Mouse (Mus musculus): ENCODE measurements around the gene Ss18l2. TPM values are rescaled to one million over a fixed set of nuclear protein-coding genes. Genes with fewer than 3 reads are reported as not detected.
A peak's percentile ranks its signal among the peaks of the same experiment; 100 is the strongest.

Ss18l2 gene
- polyA plus RNA-seq, 1 experiment = 28.4 TPM

GRCm38 (mm10) chr9:121679549-121679948 lies 30.6 kb upstream of the Ss18l2 start:
- TF ChIP-seq POLR2A (IDR thresholded peaks at IDR 0.05; ENCODE audit: control insufficient read depth, extremely low read depth, insufficient read depth, low read length, poor library complexity) (no peak), CTCF (IDR thresholded peaks at IDR 0.05; ENCODE audit: borderline replicate concordance, control insufficient read depth, extremely low read depth, insufficient read depth, low read length, poor library complexity) (peak; percentile 91)
- Histone ChIP-seq H3K27me3 (ENCODE audit: control insufficient read depth, insufficient read depth, low read length) (no peaks in the 10 kb centered on the region), H3K4me1 (replicated peaks; ENCODE audit: control insufficient read depth, insufficient read depth, low read length) (peaks cover 69% of the 10 kb centered on the region), H3K4me3 (ENCODE audit: control insufficient read depth, insufficient read depth, low read length) (no peak overlapping the region), H3K36me3 (ENCODE audit: control insufficient read depth, insufficient read depth, low read length) (no peaks in the 10 kb centered on the region), H3K27ac (ENCODE audit: control insufficient read depth, insufficient read depth, low read length) (no peak overlapping the region)
- no peak for DNase-seq
- WGBS = 38% methylated on average over 6 of the region's 6 CpGs

- Histone ChIP-seq H3K4me3 (ENCODE audit: control insufficient read depth, insufficient read depth, low read length) (no peak overlapping the region), H3K4me1 (replicated peaks; ENCODE audit: control insufficient read depth, insufficient read depth, low read length) (peaks cover 68% of the 10 kb centered on the region), H3K27ac (ENCODE audit: control insufficient read depth, insufficient read depth, low read length) (peak overlapping the region; percentile 73), H3K36me3 (ENCODE audit: control insufficient read depth, insufficient read depth, low read length) (no peaks in the 10 kb centered on the region; the same call in 1 of the 2 replicates), H3K27me3 (ENCODE audit: control insufficient read depth, insufficient read depth, low read length) (no peaks in the 10 kb centered on the region)
- DNase-seq = peak; percentile 14
- no peak for TF ChIP-seq POLR2A (IDR thresholded peaks at IDR 0.05; ENCODE audit: control insufficient read depth, extremely low read depth, insufficient read depth, low read length, poor library complexity)
- no peak for TF ChIP-seq CTCF (IDR thresholded peaks at IDR 0.05; ENCODE audit: borderline replicate concordance, control insufficient read depth, extremely low read depth, insufficient read depth, low read length, poor library complexity)
- WGBS = 42% methylated on average over 8 of the region's 8 CpGs
These were observed 28.9 kb upstream of the Ss18l2 start for GRCm38 (mm10) chr9:121681191-121681590.

GRCm38 (mm10) chr9:121682037-121682680 lies 28.0 kb upstream of the Ss18l2 start:
- Histone ChIP-seq H3K27ac (ENCODE audit: control insufficient read depth, insufficient read depth, low read length) (peak overlapping the region; percentile 73), H3K27me3 (ENCODE audit: control insufficient read depth, insufficient read depth, low read length) (no peaks in the 10 kb centered on the region), H3K36me3 (ENCODE audit: control insufficient read depth, insufficient read depth, low read length) (no peaks in the 10 kb centered on the region; the same call in 1 of the 2 replicates), H3K4me1 (replicated peaks; ENCODE audit: control insufficient read depth, insufficient read depth, low read length) (peaks cover 59% of the 10 kb centered on the region), H3K4me3 (ENCODE audit: control insufficient read depth, insufficient read depth, low read length) (no peak overlapping the region)
- WGBS = 13% methylated on average over 18 of the region's 18 CpGs
- peak; percentile 47 for DNase-seq
- TF ChIP-seq CTCF (IDR thresholded peaks at IDR 0.05; ENCODE audit: borderline replicate concordance, control insufficient read depth, extremely low read depth, insufficient read depth, low read length, poor library complexity) (peak; percentile 6; the same call in 1 of the 2 replicates), POLR2A (IDR thresholded peaks at IDR 0.05; ENCODE audit: control insufficient read depth, extremely low read depth, insufficient read depth, low read length, poor library complexity) (no peak)

- H3K36me3 ChIP-seq (ENCODE audit: control insufficient read depth, insufficient read depth, low read length) = peaks cover 11% of the 10 kb centered on the region; the same call in 1 of the 2 replicates
- peaks cover 38% of the 10 kb centered on the region for H3K4me1 ChIP-seq (replicated peaks; ENCODE audit: control insufficient read depth, insufficient read depth, low read length)
- H3K4me3 ChIP-seq (ENCODE audit: control insufficient read depth, insufficient read depth, low read length) = no peak overlapping the region
- H3K27me3 ChIP-seq (ENCODE audit: control insufficient read depth, insufficient read depth, low read length) = no peaks in the 10 kb centered on the region
- TF ChIP-seq CTCF (IDR thresholded peaks at IDR 0.05; ENCODE audit: borderline replicate concordance, control insufficient read depth, extremely low read depth, insufficient read depth, low read length, poor library complexity) (no peak), POLR2A (IDR thresholded peaks at IDR 0.05; ENCODE audit: control insufficient read depth, extremely low read depth, insufficient read depth, low read length, poor library complexity) (no peak)
- 87% methylated on average over 7 of the region's 7 CpGs for whole genome bisulfite sequencing
- DNase-seq = no peak
- no peak overlapping the region for H3K27ac ChIP-seq (ENCODE audit: control insufficient read depth, insufficient read depth, low read length)
These were observed 25.4 kb upstream of the Ss18l2 start for GRCm38 (mm10) chr9:121684702-121685101.

- DNase-seq = no peak
- WGBS = 94% methylated on average over 15 of the region's 15 CpGs
- peaks cover 7% of the 10 kb centered on the region for H3K4me1 ChIP-seq (replicated peaks; ENCODE audit: control insufficient read depth, insufficient read depth, low read length)
- TF ChIP-seq POLR2A (IDR thresholded peaks at IDR 0.05; ENCODE audit: control insufficient read depth, extremely low read depth, insufficient read depth, low read length, poor library complexity) = no peak
- TF ChIP-seq CTCF (IDR thresholded peaks at IDR 0.05; ENCODE audit: borderline replicate concordance, control insufficient read depth, extremely low read depth, insufficient read depth, low read length, poor library complexity) = no peak
- H3K27ac ChIP-seq (ENCODE audit: control insufficient read depth, insufficient read depth, low read length) = no peak overlapping the region
- no peak overlapping the region for H3K4me3 ChIP-seq (ENCODE audit: control insufficient read depth, insufficient read depth, low read length)
- peaks cover 24% of the 10 kb centered on the region; the same call in 1 of the 2 replicates for H3K36me3 ChIP-seq (ENCODE audit: control insufficient read depth, insufficient read depth, low read length)
- no peaks in the 10 kb centered on the region for H3K27me3 ChIP-seq (ENCODE audit: control insufficient read depth, insufficient read depth, low read length)
These were observed 19.9 kb upstream of the Ss18l2 start for GRCm38 (mm10) chr9:121690200-121690651.

GRCm38 (mm10) chr9:121690734-121691133 lies 19.4 kb upstream of the Ss18l2 start:
- no peak for DNase-seq
- Histone ChIP-seq H3K4me3 (ENCODE audit: control insufficient read depth, insufficient read depth, low read length) (no peak overlapping the region), H3K27me3 (ENCODE audit: control insufficient read depth, insufficient read depth, low read length) (no peaks in the 10 kb centered on the region), H3K36me3 (ENCODE audit: control insufficient read depth, insufficient read depth, low read length) (peaks cover 24% of the 10 kb centered on the region; the same call in 1 of the 2 replicates), H3K27ac (ENCODE audit: control insufficient read depth, insufficient read depth, low read length) (no peak overlapping the region), H3K4me1 (replicated peaks; ENCODE audit: control insufficient read depth, insufficient read depth, low read length) (peaks cover 2% of the 10 kb centered on the region)
- WGBS = 96% methylated on average over 7 of the region's 7 CpGs
- TF ChIP-seq POLR2A (IDR thresholded peaks at IDR 0.05; ENCODE audit: control insufficient read depth, extremely low read depth, insufficient read depth, low read length, poor library complexity) = no peak
- no peak for TF ChIP-seq CTCF (IDR thresholded peaks at IDR 0.05; ENCODE audit: borderline replicate concordance, control insufficient read depth, extremely low read depth, insufficient read depth, low read length, poor library complexity)
